Mouse (Mus musculus): Measurements from ENCODE around the gene Nr3c2. TPM values are rescaled to one million over a fixed set of nuclear protein-coding genes. Genes with fewer than 3 reads are reported as not detected.

Nr3c2 gene
- polyA plus RNA-seq, 1 experiment = 11.7 TPM

- no peak for DNase-seq
- WGBS = 79% methylated on average over 2 of the region's 2 CpGs
- Histone ChIP-seq H3K4me3 (replicated peaks; ENCODE audit: insufficient read depth, low read depth, low read length) (no peak overlapping the region), H3K4me1 (ENCODE audit: control insufficient read depth, insufficient read depth, low read length) (no peaks in the 10 kb centered on the region), H3K27ac (ENCODE audit: insufficient read depth, low read length) (no peak overlapping the region), H3K27me3 (ENCODE audit: control insufficient read depth, insufficient read depth, low read length) (no peaks in the 10 kb centered on the region)
- no peak for TF ChIP-seq POLR2A (IDR thresholded peaks at IDR 0.05; ENCODE audit: borderline replicate concordance, insufficient read depth, low read length)
- TF ChIP-seq CTCF (IDR thresholded peaks at IDR 0.05; ENCODE audit: borderline replicate concordance, insufficient read depth, low read depth, low read length) = no peak
These were observed 20.3 kb downstream of the Nr3c2 start for GRCm38 (mm10) chr8:76919546-76919945.

- H3K4me3 ChIP-seq (replicated peaks; ENCODE audit: insufficient read depth, low read depth, low read length) = no peak overlapping the region
- no peak for DNase-seq
- no peak for TF ChIP-seq CTCF (IDR thresholded peaks at IDR 0.05; ENCODE audit: borderline replicate concordance, insufficient read depth, low read depth, low read length)
- no peak for TF ChIP-seq POLR2A (IDR thresholded peaks at IDR 0.05; ENCODE audit: borderline replicate concordance, insufficient read depth, low read length)
- H3K4me1 ChIP-seq (ENCODE audit: control insufficient read depth, insufficient read depth, low read length) = no peaks in the 10 kb centered on the region
- no peaks in the 10 kb centered on the region for H3K27me3 ChIP-seq (ENCODE audit: control insufficient read depth, insufficient read depth, low read length)
- 94% methylated on average over 4 of the region's 4 CpGs for WGBS
- no peak overlapping the region for H3K27ac ChIP-seq (ENCODE audit: insufficient read depth, low read length)
These were observed 24.9 kb downstream of the Nr3c2 start for GRCm38 (mm10) chr8:76924150-76924549.

GRCm38 (mm10) chr8:76928326-76928725 is 29.1 kb downstream of the Nr3c2 start:
- H3K27ac ChIP-seq (ENCODE audit: insufficient read depth, low read length) = no peak overlapping the region
- TF ChIP-seq CTCF (IDR thresholded peaks at IDR 0.05; ENCODE audit: borderline replicate concordance, insufficient read depth, low read depth, low read length) (no peak), POLR2A (IDR thresholded peaks at IDR 0.05; ENCODE audit: borderline replicate concordance, insufficient read depth, low read length) (no peak)
- no peak for DNase-seq
- no peaks in the 10 kb centered on the region for H3K27me3 ChIP-seq (ENCODE audit: control insufficient read depth, insufficient read depth, low read length)
- no peaks in the 10 kb centered on the region for H3K4me1 ChIP-seq (ENCODE audit: control insufficient read depth, insufficient read depth, low read length)
- no peak overlapping the region for H3K4me3 ChIP-seq (replicated peaks; ENCODE audit: insufficient read depth, low read depth, low read length)
- WGBS = 94% methylated on average over 1 of the region's 1 CpGs

GRCm38 (mm10) chr8:76928808-76929207 is 29.6 kb downstream of the Nr3c2 start:
- 86% methylated on average over 5 of the region's 5 CpGs for WGBS
- DNase-seq = no peak
- TF ChIP-seq POLR2A (IDR thresholded peaks at IDR 0.05; ENCODE audit: borderline replicate concordance, insufficient read depth, low read length) (no peak), CTCF (IDR thresholded peaks at IDR 0.05; ENCODE audit: borderline replicate concordance, insufficient read depth, low read depth, low read length) (no peak)
- no peak overlapping the region for H3K4me3 ChIP-seq (replicated peaks; ENCODE audit: insufficient read depth, low read depth, low read length)
- H3K4me1 ChIP-seq (ENCODE audit: control insufficient read depth, insufficient read depth, low read length) = no peaks in the 10 kb centered on the region
- H3K27me3 ChIP-seq (ENCODE audit: control insufficient read depth, insufficient read depth, low read length) = no peaks in the 10 kb centered on the region
- no peak overlapping the region for H3K27ac ChIP-seq (ENCODE audit: insufficient read depth, low read length)

- WGBS = 82% methylated on average over 3 of the region's 3 CpGs
- no peaks in the 10 kb centered on the region for H3K4me1 ChIP-seq (ENCODE audit: control insufficient read depth, insufficient read depth, low read length)
- TF ChIP-seq POLR2A (IDR thresholded peaks at IDR 0.05; ENCODE audit: borderline replicate concordance, insufficient read depth, low read length) = no peak
- no peak for TF ChIP-seq CTCF (IDR thresholded peaks at IDR 0.05; ENCODE audit: borderline replicate concordance, insufficient read depth, low read depth, low read length)
- no peak overlapping the region for H3K4me3 ChIP-seq (replicated peaks; ENCODE audit: insufficient read depth, low read depth, low read length)
- H3K27me3 ChIP-seq (ENCODE audit: control insufficient read depth, insufficient read depth, low read length) = no peaks in the 10 kb centered on the region
- no peak overlapping the region for H3K27ac ChIP-seq (ENCODE audit: insufficient read depth, low read length)
- DNase-seq = no peak
These were observed 65.8 kb downstream of the Nr3c2 start for GRCm38 (mm10) chr8:76965046-76965445.

- TF ChIP-seq CTCF (IDR thresholded peaks at IDR 0.05; ENCODE audit: borderline replicate concordance, insufficient read depth, low read depth, low read length) (no peak), POLR2A (IDR thresholded peaks at IDR 0.05; ENCODE audit: borderline replicate concordance, insufficient read depth, low read length) (no peak)
- peak in 1 of 2 experiments; percentile 11 for DNase-seq
- no peak overlapping the region for H3K27ac ChIP-seq (ENCODE audit: insufficient read depth, low read length)
- H3K4me3 ChIP-seq (replicated peaks; ENCODE audit: insufficient read depth, low read depth, low read length) = no peak overlapping the region
- no peaks in the 10 kb centered on the region for H3K27me3 ChIP-seq (ENCODE audit: control insufficient read depth, insufficient read depth, low read length)
- peaks cover 2% of the 10 kb centered on the region; the same call in 1 of the 2 replicates for H3K4me1 ChIP-seq (ENCODE audit: control insufficient read depth, insufficient read depth, low read length)
- 59% methylated on average over 4 of the region's 4 CpGs for WGBS
These were observed 71.9 kb downstream of the Nr3c2 start for GRCm38 (mm10) chr8:76971187-76971586.

- Histone ChIP-seq H3K4me3 (replicated peaks; ENCODE audit: insufficient read depth, low read depth, low read length) (no peak overlapping the region), H3K27ac (ENCODE audit: insufficient read depth, low read length) (no peak overlapping the region), H3K27me3 (ENCODE audit: control insufficient read depth, insufficient read depth, low read length) (no peaks in the 10 kb centered on the region), H3K4me1 (ENCODE audit: control insufficient read depth, insufficient read depth, low read length) (peaks cover 2% of the 10 kb centered on the region; the same call in 1 of the 2 replicates)
- WGBS = 55% methylated on average over 9 of the region's 9 CpGs
- TF ChIP-seq POLR2A (IDR thresholded peaks at IDR 0.05; ENCODE audit: borderline replicate concordance, insufficient read depth, low read length) = no peak
- TF ChIP-seq CTCF (IDR thresholded peaks at IDR 0.05; ENCODE audit: borderline replicate concordance, insufficient read depth, low read depth, low read length) = no peak
- DNase-seq = peak; percentile 15 to 22
These were observed 72.6 kb downstream of the Nr3c2 start for GRCm38 (mm10) chr8:76971761-76972404.

- H3K27me3 ChIP-seq (ENCODE audit: control insufficient read depth, insufficient read depth, low read length) = no peaks in the 10 kb centered on the region
- peaks cover 2% of the 10 kb centered on the region; the same call in 1 of the 2 replicates for H3K4me1 ChIP-seq (ENCODE audit: control insufficient read depth, insufficient read depth, low read length)
- peak; percentile 34 to 45 for DNase-seq
- no peak for TF ChIP-seq POLR2A (IDR thresholded peaks at IDR 0.05; ENCODE audit: borderline replicate concordance, insufficient read depth, low read length)
- TF ChIP-seq CTCF (IDR thresholded peaks at IDR 0.05; ENCODE audit: borderline replicate concordance, insufficient read depth, low read depth, low read length) = no peak
- no peak overlapping the region for H3K4me3 ChIP-seq (replicated peaks; ENCODE audit: insufficient read depth, low read depth, low read length)
- WGBS = 14% methylated on average over 8 of the region's 8 CpGs
- no peak overlapping the region for H3K27ac ChIP-seq (ENCODE audit: insufficient read depth, low read length)
These were observed 73.8 kb downstream of the Nr3c2 start for GRCm38 (mm10) chr8:76972947-76973552.

Measured in cerebellum, adult 2 months (tissue).